Mouse (Mus musculus) urinary bladder, postnatal 4 days (tissue): Measurements from ENCODE around the gene Mvb12b.

Experiments
- DNase-seq, 2 experiments: peaks; one replicate each; pipeline ENCODE4 v3.0.0; 2021 to 2022; ENCODE audit warnings: low spot score in 2 of 2

Gene Mvb12b

GRCm38 (mm10) chr2:33734781-33735485 is 152.8 kb downstream of the Mvb12b start:
- DNase-seq: peak; percentile 53 to 83

GRCm38 (mm10) chr2:33729701-33730100 is 158.0 kb downstream of the Mvb12b start:
- no peak for DNase-seq

GRCm38 (mm10) chr2:33727199-33727598 is 160.5 kb downstream of the Mvb12b start:
- no peak for DNase-seq

GRCm38 (mm10) chr2:33720380-33720898 is 167.3 kb downstream of the Mvb12b start:
- DNase-seq: no peak

GRCm38 (mm10) chr2:33719339-33720066 is 168.2 kb downstream of the Mvb12b start:
- DNase-seq: no peak

GRCm38 (mm10) chr2:33718561-33718960 is 169.2 kb downstream of the Mvb12b start:
- DNase-seq: no peak

GRCm38 (mm10) chr2:33717821-33718351 is 169.9 kb downstream of the Mvb12b start:
- no peak for DNase-seq

- no peak for DNase-seq
These were observed 170.4 kb downstream of the Mvb12b start for GRCm38 (mm10) chr2:33717378-33717777.

GRCm38 (mm10) chr2:33716878-33717277 is 170.9 kb downstream of the Mvb12b start:
- DNase-seq: no peak

- DNase-seq: no peak
These were observed 172.8 kb downstream of the Mvb12b start for GRCm38 (mm10) chr2:33714932-33715331.

GRCm38 (mm10) chr2:33713580-33714260 is 174.0 kb downstream of the Mvb12b start:
- no peak for DNase-seq

- DNase-seq: no peak
These were observed 174.9 kb downstream of the Mvb12b start for GRCm38 (mm10) chr2:33712811-33713210.

- DNase-seq: no peak
These were observed 178.9 kb downstream of the Mvb12b start for GRCm38 (mm10) chr2:33708831-33709230.

GRCm38 (mm10) chr2:33708096-33708495 is 179.7 kb downstream of the Mvb12b start:
- no peak for DNase-seq

- no peak for DNase-seq
These were observed 181.3 kb downstream of the Mvb12b start for GRCm38 (mm10) chr2:33706403-33706802.

- no peak for DNase-seq
These were observed 181.9 kb downstream of the Mvb12b start for GRCm38 (mm10) chr2:33705687-33706320.

- no peak for DNase-seq
These were observed 184.5 kb downstream of the Mvb12b start for GRCm38 (mm10) chr2:33703286-33703685.

- DNase-seq: peak in 1 of 2 experiments; percentile 38
These were observed 185.0 kb downstream of the Mvb12b start for GRCm38 (mm10) chr2:33702705-33703104.

- no peak for DNase-seq
These were observed 186.3 kb downstream of the Mvb12b start for GRCm38 (mm10) chr2:33701446-33701815.

GRCm38 (mm10) chr2:33700581-33701445 is 186.9 kb downstream of the Mvb12b start:
- DNase-seq: no peak

GRCm38 (mm10) chr2:33698898-33699297 is 188.8 kb downstream of the Mvb12b start:
- no peak for DNase-seq
